Mouse (Mus musculus): Measurements from ENCODE around the gene Rprd2.
"Not testable (repeated sequence)": the region's sequence is repeated elsewhere in the genome, so short reads cannot be mapped to it uniquely, and the experiment has no call there.

Gene Rprd2

GRCm38 (mm10) chr3:95818026-95818511, 594 bp downstream of the Rprd2 start:
- DNase-seq (ENCODE audit: low spot score in 2 of 2): peak; percentile 58 to 63

GRCm38 (mm10) chr3:95816681-95817080, 2.0 kb downstream of the Rprd2 start:
- no peak for DNase-seq (ENCODE audit: low spot score in 2 of 2)

DNA sequence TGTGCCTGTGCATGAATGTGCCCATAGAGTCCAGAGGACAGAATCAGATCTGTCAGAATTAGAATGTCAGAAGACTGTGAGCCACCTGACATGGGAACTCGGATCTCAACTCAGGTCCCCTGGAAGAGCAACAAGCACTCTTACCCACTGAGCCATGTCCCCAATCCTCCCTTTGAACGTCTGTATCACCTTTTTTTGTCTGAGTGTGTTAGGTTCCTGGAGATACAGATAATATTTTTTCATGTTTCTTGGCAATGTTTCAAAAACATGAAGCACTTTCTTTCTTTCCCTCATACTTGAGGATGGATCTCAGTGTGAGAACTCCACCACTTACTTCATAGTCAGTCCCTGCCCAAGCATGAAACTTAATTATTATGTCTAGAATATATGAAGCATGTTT, 10.3 kb downstream of the Rprd2 start:
- DNase-seq (ENCODE audit: low spot score in 2 of 2): no peak

DNA sequence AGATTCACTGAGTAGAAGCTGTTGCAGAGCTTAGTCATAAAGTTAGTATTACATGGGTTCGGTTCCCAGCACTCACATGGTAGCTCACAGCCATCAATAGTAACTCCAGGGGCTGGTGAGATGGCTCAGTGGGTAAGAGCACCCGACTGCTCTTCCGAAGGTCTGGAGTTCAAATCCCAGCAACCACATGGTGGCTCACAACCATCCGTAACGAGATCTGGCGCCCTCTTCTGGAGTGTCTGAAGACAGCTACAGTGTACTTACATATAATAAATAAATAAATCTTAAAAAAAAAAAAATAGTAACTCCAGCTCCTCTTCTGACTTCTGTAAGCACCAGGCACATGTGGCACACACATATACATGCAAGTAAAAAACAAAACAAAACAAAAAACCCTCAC, 11.0 kb downstream of the Rprd2 start:
- DNase-seq (ENCODE audit: low spot score in 2 of 2): not testable (repeated sequence)

- no peak for DNase-seq (ENCODE audit: low spot score in 2 of 2)
Observed at GRCm38 (mm10) chr3:95806677-95807076, 12.0 kb downstream of the Rprd2 start.

- no peak for DNase-seq (ENCODE audit: low spot score in 2 of 2)
Observed at GRCm38 (mm10) chr3:95803851-95804250, 14.8 kb downstream of the Rprd2 start.

- DNase-seq (ENCODE audit: low spot score in 2 of 2): no peak
Observed at GRCm38 (mm10) chr3:95798756-95799155, 19.9 kb downstream of the Rprd2 start.

GRCm38 (mm10) chr3:95794299-95794698, 24.4 kb downstream of the Rprd2 start:
- no peak for DNase-seq (ENCODE audit: low spot score in 2 of 2)

- DNase-seq (ENCODE audit: low spot score in 2 of 2): no peak
Observed at GRCm38 (mm10) chr3:95793662-95794061, 25.0 kb downstream of the Rprd2 start.

GRCm38 (mm10) chr3:95785501-95785900, 33.2 kb downstream of the Rprd2 start:
- no peak for DNase-seq (ENCODE audit: low spot score in 2 of 2)

DNA sequence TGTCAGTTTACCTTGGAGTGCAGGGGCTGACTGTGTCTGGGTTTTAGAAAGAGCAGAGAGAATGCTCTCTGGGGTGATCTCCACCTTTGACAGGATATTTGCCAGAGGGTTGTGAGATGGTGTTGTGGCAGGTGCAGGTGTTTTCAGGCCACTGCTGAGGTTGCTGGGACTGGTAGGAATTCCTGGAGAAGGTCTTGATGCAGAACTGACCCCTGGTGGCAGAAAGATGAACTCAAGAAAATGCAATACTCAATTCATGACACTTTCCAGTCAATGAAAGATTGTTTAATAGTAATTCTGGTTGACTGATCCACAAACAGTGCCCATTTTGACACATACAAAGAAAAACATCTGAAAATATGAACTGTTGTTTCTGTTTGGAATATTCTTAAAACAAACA, 46.7 kb downstream of the Rprd2 start:
- DNase-seq (ENCODE audit: low spot score in 2 of 2): peak in 1 of 2 experiments; percentile 29

GRCm38 (mm10) chr3:95765534-95765933, 53.1 kb downstream of the Rprd2 start:
- DNase-seq (ENCODE audit: low spot score in 2 of 2): no peak

- DNase-seq (ENCODE audit: low spot score in 2 of 2): no peak
Observed at GRCm38 (mm10) chr3:95763811-95764210, 54.9 kb downstream of the Rprd2 start.

DNA sequence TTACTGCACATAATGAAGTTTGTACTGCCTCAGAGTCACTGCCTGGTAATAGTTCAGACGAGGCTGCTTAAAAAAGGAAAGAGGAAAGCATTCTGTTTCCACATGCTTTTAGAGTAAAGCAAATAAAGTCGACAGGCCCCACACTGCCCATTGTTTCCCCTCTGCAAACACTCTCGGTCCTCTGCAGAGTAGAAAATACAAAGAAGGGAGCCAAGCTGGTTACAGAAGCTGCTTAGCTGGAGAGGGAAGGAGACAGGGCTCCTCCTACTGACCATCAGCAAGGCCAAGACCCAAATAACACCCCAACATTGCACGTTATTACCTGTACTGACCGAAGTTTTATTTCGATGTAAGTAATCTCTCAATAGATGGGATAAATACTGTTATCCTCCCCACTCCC, 55.7 kb downstream of the Rprd2 start:
- no peak for DNase-seq (ENCODE audit: low spot score in 2 of 2)

DNA sequence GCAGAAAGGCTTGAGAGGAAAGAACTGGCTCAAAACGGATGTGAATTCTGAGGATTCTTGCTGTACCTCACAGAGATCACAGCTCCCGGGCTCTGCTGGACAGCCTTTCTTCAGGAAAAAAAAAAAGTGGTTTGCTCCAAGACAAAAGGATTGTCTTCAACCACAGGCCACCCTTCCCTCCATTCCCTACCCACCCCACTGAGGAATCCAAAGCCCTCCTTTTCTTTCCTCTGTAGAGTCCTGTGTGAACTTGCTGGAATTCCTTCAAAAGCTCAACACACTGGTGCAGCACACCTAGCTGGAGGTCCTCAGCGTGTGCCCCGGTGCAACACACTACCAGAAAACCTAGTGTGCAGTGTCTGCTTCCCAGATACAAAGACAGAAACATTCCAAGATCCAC, 56.9 kb downstream of the Rprd2 start:
- no peak for DNase-seq (ENCODE audit: low spot score in 2 of 2)

- no peak for DNase-seq (ENCODE audit: low spot score in 2 of 2)
Observed at GRCm38 (mm10) chr3:95760656-95761055, 58.0 kb downstream of the Rprd2 start.

DNA sequence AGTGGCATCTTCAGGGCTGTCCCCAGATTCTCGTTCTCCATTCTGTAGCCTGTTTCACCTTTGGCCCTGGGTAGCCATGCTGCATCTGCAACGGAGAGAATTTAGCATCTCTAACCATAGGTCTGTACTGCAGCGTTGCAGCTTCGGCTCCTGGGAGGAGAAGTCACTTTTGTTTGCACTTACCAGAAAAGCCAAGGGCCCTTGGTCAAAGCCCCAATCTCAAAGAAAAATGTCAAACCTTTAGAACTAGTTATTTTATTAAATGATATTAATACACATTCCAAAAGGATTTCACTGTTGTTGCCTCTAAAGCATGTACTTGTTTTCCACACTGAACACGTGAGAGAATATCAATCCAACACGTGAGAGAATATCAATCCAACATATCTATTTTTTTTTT, 58.6 kb downstream of the Rprd2 start, which contains the start of gene Tars2:
Gene Tars2, minus strand, starts transcription at position 101 of the 400 bp plus-strand sequence.
- DNase-seq (ENCODE audit: low spot score in 2 of 2): no peak

DNA sequence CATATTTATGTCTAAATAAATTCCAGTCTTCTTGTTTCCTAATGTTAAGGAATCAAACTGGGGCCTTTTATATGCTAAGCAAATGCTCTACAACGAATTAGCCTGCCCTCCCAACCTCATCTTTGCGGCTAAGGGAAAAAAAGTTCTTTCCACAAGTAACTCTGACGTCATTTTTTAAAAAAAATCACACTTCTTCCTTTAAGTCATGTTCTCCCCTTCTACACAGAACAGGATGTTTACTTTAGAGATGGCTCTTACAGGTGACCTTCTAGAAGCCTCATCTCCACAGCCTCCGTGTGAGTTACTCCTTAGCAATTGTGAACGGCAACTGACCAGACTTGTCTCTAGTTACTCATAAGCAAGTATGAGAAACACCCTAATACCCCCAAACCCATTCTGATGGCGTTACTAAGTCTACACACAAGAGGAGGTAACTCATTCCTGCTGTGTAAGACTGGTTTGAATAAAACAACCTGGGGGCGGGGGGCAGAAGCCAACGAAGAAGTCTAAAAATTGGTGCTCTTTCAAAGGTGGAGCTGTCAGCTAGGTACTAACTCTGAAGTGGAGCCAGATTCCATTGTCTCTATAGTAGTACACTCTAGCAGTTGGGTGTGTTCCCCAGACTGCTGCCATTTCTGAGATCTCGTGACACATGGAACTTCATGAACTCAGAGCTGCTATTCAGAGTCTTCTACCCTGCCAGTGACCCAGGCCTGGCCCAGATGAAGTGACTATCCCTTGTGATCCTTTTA, 60.0 kb downstream of the Rprd2 start:
- no peak for DNase-seq (ENCODE audit: low spot score in 2 of 2)

GRCm38 (mm10) chr3:95756808-95757207, 61.9 kb downstream of the Rprd2 start:
- no peak for DNase-seq (ENCODE audit: low spot score in 2 of 2)

DNA sequence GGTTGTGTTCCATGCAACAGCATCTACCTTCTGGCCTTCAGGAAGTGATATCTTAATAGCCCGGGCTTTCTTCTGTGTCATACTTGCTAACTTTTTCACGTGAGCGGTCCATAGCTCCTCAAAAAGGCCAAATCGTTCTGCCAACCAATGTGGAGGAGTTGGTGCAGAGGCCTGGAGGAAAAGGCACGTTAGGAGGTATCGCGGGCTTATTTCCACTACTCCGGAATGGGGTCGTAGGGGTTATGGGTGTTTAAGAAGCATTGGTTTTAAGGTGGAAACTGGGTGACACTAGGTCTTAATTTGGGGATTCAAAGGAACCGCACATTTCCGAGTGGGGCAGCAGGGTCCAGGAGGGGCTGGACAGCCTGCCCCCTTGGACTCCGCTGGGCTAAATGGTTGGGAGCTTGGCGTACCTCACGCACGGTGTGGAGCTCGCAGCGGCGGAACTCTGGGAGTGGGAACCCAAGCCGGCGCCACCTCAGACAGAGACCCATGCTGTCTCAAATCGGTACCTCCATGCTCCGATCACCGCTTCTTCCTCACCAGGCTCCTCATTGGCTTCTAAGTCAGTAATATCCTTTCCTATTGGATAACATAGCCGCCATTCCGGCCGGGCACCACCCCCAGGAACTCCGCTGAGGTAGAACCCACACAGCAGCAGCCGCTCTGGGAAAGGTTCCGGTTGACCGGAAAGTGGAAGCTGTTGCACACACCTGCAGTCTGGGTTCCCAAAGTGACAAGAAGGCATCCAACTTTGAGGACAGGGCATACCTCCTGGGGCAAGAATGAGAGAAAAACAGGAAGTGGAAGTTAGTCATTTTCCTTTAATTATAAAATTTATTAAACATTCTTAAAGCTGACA, 64.1 kb downstream of the Rprd2 start:
- peak; percentile 96 for DNase-seq (ENCODE audit: low spot score in 2 of 2)

- DNase-seq (ENCODE audit: low spot score in 2 of 2): no peak
Observed at GRCm38 (mm10) chr3:95752935-95753334, 65.7 kb downstream of the Rprd2 start.

- peak; percentile 59 to 75 for DNase-seq (ENCODE audit: low spot score in 2 of 2)
Observed at GRCm38 (mm10) chr3:95740406-95740805, 78.3 kb downstream of the Rprd2 start.

Data from heart, adult 9 months (tissue).